Mouse (Mus musculus): ENCODE results near the gene Kif16b.

Kif16b gene

DNA sequence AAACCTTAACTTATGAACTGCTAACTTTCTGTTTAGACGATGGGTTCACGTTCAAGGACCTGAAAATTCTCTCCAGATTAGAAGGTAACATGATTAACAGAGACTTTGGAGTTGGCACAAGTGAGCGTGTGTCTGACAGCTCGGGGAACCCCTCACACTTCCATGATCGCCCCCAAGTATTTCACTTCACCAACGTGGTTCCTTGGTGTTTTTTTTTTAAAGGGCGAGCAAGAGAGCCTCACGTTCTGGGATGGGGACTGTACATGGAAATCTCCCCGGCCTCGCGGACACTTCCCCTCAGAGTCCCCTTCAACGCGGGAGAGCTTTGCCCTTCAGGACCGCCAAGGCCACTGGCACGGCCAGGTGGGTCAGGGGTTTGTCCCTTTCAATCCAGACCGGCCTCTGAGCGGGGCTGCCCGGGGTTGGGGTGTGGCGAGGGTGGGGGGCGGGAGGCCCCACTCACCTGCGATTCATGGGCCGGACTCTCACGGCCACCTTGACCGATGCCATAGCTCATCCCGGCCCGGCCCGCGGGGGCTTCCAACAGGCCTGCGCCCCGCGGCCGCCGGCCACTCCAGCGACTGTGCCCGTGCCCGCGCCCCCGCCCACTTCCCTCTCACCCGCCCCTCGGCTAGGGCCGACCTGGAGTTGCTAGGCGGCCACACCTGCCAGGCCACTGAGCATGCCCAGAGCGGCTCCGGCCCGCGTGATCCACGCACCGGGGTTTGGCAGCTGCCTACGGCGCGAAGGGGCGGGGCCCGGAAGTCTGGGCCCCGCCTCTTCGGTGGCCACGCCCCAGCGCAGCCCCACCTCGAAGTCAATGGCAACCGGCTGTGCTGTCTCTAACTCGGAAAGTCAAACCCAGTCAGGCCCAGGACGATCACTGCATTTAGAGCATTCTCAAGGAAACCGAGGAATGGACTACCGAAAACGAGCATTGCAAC is at the start of gene Kif16b:
Kif16b (minus strand) TSS at position 670 of the 944 bp plus-strand sequence.
- peak; percentile 96 for DNase-seq (ENCODE audit: low spot score)

DNA sequence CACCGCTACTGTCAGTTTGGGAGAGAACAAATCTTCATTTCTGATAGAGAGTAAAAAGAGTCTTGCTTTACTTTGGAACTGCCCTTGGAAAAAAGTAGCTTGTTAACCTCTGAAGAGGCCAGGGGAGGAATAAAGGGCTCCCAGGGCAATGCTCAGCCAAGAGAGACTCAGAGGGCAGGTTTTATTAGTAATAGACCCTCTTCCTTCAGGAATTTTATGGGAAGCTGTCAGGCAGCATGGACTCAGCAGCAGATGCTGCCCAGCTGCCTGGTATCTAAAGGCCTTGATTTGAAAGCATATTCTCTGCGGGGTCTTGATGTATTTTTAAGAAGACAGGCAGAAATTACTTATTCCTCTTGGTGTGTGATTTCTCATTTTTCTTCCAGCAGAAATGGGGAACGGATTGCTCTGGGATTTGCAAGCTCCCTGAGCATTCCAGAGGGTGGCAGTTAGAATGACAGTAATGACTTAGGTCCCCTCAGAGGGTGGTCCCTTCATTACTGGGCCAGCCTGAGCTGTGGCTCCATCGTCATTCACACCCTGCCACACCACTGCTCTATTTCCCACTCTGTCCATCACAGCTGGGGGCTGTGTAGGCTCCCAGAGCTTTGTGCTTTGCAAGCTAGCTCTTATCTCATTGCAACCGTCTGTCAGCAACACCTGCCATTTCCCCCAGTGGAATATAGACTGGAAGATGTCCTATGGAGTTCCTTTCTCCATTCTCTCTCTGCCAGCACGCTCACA is 39.7 kb upstream of the Kif16b start:
- DNase-seq (ENCODE audit: low spot score), result no peak

DNA sequence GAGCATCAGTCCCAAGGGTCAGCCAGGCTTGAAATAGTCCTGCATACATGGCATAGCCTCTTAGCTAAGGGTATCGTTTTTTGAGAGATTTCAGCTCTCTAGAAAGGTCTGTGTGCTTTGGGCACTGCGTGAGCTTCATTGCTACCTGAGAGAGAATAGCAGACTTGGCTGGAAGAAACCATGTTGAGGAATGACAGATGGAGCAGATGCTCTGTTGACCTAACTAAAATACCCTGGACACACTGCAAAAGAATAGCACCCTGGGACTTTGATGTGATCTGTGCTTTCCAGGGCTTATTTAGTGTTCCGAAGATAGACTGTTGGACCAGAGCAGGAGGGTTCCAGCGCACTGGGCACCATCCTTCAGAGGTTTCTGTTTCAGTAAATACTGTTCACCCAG is 29.1 kb upstream of the Kif16b start:
- no peak for DNase-seq (ENCODE audit: low spot score)

DNA sequence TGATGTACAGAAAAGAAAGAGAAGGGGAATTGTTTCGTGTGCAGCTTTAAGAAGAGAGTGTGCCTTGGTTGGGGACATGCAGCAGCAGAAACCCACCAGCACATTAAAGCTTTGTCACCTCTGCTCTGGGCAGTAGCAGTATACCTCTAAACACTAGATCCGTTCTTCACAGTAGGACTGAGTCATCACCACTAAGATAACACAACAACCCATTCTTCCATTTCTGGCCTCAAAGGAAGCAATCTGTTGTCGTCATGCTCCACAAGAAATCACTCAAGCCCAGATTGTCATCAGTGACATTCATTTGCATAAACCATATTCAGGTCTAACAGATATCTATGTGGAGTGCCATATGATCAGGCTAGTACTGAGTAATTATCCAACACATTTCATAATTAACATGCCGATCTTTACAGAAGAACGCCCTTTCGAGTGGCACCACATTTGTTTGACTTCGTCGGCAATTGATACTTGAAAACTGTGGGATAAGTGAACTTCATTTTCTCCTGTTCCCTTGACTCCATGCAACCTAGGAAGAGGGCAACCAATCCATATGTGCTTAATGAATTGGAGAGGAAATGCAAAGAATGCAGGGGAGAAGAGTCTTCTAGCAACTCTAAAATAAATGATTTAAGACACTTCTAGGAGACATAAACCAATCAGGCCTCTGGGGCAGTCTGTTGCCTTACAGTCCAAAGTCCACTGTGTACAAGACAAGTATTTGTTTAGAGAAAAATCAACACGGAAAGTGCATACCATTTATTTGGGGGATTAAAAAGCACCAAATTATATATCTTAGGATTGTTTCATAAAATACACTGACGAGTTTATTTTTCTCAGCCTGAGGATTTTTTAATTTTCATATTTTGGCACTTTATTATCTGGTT is 28.1 kb upstream of the Kif16b start:
- no peak for DNase-seq (ENCODE audit: low spot score)

DNA sequence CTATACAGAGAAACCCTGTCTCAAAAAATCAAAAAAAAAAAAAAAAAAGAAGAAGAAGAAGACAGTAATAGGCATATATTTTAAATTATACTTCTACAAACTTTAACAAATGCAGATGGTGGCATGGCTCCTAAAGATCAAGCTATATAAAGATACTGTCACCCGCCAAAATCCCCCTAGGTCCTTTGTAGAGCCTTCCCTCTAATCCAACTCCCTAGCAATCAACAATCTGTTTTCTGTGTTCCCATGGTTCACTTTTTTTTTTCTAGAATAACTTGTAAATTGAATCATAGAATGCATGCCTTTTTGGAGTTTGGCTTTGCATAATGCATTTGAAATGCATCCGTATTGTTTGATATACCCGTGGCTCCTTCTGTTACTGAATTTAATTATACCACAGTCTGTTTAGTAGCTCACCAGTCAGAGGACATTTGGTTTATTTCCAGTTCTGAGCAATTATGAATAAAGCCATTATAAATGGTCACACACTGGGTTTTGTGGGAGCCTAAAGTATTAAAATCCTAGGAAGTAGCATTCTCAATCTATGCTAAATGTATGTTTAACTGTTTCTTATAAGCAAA is 9.6 kb upstream of the Kif16b start:
- DNase-seq (ENCODE audit: low spot score), result no peak

DNA sequence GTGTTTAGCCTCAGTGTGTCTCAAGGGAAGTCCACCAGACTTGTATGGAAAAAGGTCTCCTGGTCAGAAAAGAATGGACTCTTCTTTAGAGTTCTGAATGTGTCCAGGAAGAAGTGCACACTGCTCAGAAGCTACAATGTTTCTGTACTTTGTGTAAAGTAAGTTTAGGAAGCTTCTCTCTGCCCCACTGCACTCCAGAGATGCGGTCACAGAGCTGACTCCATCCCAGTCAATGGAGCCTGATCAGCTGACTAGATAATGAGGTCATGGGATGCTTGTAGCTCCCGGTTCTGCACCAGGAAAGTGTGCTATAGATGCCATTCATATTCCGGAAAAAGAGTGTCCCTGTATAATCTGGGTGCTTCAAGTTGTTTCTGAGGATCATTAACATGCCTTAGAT is 7.9 kb upstream of the Kif16b start:
- no peak for DNase-seq (ENCODE audit: low spot score)

DNA sequence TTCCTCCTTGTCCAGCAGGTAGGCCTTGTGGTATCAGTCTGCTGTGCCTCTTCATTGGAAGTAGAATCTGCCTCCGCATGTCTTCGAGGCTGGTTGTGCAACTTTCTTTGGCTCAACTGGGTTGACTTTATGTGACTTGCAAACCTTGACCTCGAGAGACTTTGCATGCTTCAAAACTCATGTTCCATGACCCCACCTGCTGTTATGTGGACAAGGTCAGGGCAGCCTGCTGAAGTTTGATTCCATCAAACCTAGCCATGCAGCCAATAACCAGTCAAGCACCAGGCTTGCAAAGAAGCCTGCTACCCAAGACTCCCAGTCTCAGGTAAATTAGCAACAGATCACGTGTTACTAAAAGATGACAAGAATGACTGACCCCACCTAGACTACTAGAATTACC is 5.7 kb upstream of the Kif16b start:
- DNase-seq (ENCODE audit: low spot score), result no peak

DNA sequence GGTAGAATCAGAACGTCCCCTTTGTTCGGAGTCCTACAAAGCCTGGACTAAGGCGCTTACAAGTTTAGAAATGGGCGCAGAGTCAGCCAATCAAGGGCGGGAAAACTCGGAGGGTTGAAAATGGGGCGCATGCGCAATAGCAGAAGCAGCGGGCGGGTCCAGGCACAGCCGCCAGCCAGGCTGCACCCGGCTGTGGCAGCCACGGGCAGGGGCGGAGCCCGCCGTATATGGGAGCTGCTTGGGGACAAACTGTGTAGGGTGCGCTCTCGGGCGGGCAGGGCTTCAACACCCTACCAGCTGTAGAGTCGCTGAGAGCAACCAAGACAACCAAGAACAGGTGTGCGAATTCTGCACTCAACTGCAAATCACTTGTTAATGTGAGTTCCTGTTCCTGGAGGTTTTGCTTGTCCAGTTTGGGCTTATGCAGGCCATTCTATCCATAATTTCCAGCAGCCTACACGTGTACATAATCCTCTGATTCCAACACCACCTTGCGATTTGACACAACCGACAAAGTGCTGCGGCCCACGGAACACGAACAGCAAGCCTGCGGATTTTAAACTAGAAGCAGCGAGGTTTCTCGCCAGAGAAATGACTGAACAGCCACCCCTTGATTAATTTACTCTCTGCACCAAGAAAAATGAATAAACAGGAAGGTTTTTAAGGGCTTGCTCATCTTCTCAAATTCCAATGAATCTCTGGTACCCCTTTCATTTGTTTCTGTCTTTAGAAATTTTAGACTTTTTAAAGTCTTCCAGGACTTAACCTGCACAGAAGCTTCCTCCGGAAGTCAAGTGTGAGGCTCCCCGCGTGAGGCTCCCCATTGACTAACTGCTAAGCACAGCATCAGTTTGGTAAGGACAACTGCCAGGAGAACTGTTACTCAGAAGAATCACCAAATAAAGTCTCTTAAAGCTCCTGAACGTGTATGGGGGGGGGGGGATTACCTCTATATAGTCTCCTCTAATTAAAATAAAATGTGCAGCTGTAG is 1.9 kb upstream of the Kif16b start:
- DNase-seq (ENCODE audit: low spot score), result peak; percentile 93

DNA sequence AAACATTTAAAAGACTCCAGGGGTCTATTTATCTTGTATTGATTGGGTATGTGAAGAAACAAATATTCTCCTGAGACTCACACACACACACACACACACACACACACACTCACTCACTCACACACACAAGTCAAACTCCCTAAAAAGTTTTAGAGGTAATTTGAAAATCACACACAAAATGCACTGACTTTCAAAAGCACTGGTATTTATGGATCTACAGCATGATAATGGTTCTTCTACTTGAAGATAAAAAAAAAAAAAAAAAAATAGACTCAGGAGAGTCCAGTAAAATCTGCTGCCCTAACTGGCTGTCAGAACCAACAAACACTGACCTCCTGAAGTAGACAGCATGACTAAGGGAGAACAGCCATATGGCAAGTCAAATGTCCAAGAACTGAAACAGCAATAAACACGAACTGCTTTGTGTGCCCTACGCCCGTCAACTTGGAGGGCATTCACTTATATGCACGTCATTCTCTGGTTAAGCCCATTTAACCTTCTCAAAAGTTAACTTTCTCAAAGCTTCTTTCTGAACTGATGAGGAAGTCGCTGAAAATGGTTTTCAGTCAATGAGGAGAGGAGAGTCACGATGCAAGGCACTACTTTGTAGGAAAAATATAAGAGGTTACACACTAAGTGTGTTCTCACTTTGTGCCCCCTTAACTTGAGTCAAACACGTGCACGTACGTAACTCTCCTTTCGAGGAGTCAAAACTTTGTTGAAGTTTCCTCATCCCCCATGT is 1.0 kb downstream of the Kif16b start:
- no peak for DNase-seq (ENCODE audit: low spot score)

DNA sequence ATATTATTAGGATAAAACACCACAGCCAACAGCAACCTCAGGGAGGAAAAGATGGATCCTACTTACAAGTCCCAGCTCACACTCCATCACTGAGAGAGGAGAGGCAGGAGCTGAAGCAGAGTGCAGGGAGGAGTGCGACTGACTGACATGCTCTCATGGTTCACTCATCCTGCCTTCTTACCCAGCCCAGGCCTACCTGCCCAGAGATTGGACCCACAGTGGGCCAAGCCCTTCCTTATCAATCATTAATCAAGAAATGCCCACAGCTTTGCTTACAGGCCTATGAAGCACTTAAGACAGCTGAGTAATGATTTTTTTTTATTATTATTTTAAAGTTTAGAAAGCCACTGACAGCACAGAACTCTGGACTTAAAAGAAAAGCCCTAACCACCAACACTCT is 7.6 kb downstream of the Kif16b start:
- DNase-seq (ENCODE audit: low spot score), result no peak

DNA sequence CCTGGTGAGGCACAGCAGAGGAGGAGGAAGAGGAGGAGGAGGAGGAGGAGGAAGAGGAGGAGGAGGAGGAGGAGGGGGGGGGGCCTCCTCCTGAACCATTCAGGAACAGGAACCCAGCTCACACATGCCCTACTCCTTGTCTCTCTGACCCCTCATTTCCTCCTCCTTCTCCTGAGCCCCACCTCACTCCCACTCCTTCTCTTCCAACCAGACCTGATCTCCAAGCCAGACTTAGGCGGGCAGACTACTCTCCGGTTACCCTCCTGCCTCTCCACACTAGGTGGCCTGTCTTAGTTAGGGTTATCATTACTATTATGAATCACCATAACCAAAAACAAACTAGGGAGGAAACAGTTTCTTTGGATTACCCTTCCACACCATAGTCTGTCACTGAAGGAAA is 10.0 kb downstream of the Kif16b start:
- DNase-seq (ENCODE audit: low spot score), result no peak

DNA sequence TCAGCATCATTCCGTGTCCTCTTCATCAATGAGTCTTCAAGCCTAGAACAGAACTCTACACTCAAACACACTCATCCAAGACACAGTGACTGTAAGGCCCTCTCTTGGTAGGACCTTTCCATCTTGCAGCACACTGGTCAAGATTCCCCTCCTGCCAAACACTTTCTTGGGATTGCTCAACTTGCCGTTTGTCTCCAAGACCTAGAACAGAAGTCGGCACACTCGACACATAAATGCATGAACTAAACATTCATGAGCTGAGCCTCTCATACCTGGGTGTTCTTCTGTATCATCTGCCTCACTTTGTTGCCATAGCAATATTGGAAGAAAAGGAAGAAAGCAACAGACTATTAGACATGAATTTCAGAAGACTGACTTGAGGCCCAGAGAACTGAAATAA is 16.9 kb downstream of the Kif16b start:
- no peak for DNase-seq (ENCODE audit: low spot score)

DNA sequence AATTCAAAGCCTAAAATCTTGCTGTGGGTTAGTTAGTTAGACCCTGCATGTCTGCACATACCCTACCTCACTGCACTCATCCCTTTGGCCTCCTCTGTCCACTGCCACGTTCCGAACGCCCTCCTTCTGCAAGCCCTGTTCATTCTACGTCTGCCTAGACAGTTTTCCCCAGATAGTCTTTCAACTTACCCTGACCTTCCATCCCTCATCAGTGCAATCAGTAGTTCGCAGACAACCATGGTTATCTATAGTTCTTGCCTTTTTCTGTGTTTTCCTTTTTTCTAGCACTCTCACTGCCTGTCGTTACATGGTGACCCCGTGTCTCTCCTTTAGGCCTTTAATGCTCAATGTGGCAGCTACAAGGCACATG is 17.7 kb downstream of the Kif16b start:
- DNase-seq (ENCODE audit: low spot score), result no peak

DNA sequence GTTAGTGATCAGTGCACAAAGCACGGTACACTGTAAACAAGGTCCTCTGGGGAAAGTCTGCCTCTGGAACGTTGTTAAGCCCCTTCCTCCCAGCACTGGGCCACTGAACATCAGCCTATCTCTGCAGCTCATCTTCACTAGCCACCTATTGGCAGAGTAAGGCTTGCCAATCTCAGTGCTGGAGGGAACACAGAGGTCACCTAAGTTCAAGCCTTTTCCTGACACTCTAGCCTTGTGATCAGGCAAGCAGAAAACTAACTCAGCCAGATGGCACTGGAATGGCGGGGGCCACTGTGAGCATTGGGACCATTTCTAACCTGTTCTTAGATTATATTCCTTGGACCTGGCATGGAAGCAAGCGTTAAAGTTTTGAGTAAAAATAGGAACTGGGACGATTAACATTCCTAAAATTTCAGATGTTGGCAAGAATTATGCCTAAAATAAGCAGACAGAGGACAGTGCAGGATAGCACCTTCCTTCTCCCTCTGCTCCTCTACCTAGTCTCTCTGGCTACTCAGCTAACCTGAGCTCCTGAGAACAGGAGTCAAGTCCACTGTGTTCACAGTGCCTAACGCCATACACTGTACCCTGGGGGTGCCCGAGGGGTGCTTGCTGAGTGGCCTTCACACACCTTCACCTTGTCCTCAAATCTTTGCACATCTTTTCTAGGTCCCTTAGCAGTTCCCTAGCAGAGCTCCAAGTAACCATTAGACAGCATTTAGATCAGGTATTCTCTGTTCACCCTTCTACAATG is 18.3 kb downstream of the Kif16b start:
- DNase-seq (ENCODE audit: low spot score), result no peak

DNA sequence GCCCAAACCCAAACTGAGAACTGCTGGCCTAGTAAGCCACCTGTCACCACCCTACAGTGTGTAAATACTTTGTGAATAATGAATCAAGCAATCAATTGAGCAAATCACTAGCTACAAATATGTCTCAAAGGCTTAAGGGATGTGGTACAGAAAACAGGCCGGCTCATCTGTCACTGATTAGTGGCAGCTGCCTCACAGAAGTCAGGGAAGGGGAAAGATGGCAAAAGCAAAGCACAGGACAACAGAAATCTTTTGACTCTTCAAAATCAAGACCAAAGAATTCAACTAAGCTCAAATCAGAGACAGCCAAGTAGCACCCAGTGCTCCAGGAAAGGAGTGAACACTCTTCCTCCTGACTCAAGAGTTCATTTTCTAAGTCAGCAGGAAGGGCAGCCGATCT is 18.9 kb downstream of the Kif16b start:
- no peak for DNase-seq (ENCODE audit: low spot score)

DNA sequence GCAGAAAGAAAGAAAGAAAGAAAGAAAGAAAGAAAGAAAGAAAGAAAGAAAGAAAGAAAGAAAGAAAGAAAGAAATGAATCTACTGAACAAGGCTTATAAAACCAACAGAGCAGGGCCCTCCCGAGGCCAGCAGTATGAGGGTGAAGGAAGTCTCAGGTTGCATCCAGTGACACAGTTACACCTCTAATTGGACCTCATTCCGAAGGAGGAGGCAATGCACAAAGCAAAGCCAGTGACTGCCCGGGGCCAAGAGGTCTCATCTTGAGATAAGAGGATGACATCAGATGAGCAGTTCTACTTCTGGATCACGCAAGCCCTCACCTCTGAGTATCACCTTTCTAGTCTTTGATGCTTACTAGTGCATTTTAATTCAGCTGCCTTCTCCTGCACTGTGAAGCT is 20.2 kb downstream of the Kif16b start:
- no peak for DNase-seq (ENCODE audit: low spot score)

DNA sequence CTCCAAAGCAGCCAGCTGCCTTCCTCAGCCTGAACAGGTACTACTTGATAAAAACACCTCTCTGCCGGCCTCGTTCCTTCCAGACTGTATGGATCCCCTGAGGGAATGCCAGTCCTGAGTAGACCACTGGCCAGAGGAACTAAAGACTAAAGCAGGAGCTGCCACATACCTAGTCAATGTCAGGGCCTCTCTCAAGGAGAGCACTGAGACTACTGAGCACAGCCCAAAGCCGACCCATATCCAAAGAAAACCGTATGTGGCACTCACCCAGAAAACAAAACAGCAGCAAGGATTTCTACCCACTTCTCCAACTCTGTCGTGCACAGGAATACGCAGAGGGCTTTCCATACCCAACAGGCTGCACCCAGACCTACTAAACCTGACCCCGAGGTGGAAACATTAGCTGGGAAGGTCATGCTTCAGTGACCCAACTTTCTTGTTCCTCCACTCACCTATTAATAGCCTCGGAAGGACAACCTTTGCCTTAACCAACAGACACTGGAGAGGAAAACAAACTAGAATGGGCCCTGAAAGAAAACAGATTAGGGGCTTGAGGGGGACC is 22.0 kb downstream of the Kif16b start:
- DNase-seq (ENCODE audit: low spot score), result no peak

DNA sequence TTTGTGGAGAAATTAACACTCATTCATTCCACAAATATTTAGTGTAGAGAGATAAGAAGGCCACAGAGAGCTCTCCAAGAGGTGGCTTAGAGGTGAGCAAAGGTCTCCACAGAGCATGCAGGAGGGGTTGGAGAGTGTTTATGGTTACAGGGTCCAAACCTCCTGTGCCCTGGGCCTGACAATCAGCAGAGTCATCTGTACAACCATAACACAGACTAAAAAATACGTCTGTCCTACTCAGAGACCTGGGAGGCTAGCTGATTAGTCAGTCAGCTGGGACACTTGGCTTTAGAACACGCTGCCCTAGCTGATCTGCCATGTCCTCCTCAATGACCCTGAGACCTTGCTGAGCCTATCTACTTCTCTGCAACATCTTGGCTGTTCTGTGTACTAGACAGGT is 24.7 kb downstream of the Kif16b start:
- no peak for DNase-seq (ENCODE audit: low spot score)

DNA sequence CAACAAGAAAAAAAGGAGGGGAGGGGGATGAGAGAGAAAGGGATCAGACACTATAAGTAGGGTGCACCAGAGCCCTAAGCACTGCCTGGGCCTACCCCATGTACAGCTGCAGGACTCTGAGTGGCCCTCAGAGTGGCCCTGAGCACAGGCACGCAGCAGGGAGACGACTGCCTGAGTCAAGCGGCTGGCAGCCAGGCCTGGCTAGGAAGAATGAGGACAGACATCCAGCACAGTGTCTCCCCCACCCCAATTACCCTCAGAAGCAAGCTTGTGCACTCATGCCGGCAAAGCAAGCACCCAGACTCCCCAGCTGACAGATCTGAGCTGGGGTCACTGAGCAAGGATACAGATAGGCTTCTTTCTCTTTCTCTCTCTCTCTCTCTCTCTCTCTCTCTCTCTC is 25.4 kb downstream of the Kif16b start:
- no peak for DNase-seq (ENCODE audit: low spot score)

Data from testis, postnatal 10 days (tissue).